In the genomic region with DNA sequence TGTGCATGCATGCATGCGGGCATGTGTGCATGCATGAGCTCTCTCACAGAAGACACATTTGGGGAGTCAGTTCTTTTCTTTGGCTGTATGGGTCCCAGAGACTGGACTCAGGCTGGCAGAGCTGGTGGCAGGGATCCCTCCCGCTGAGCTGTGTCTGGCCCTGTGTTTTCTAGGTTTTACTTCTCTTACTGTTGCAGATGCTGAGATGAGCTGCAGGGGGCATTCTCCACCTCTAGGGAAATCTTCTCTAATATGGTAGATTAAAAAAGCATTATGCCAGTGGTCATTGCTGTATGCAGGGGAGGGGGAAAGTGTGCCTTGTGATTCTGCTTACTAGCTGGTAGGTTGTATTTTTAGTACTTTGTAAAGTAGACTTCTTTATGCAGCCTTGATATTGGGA, we compare ENCODE assay signal across 15 mouse cellular contexts. TPM values are rescaled to one million over a fixed set of nuclear protein-coding genes. Genes with fewer than 3 reads are reported as not detected.
DNase-seq lines count a peak whose midpoint lies in the region; ATAC-seq and TF ChIP-seq lines count a peak whose summit lies in the region.
"Had no signal": no experiment of that assay in that cellular context is flagged by ENCODE, and none has a peak within 500 bp of the region (broad histone marks: within the 10 kb centered on the region; RNA-seq: fewer than 3 reads in every experiment).

No protein-coding gene starts in this region.

- no peaks in the 10 kb centered on the region for H3K4me1 ChIP-seq in forebrain, postnatal 0 days (ENCODE audit: insufficient read depth)
- no peaks in the 10 kb centered on the region for H3K4me1 ChIP-seq in forebrain, embryonic 12.5 days
- no peaks in the 10 kb centered on the region for H3K4me1 ChIP-seq in kidney, postnatal 0 days (replicated peaks; ENCODE audit: insufficient read depth, low read length)
- H3K4me1 ChIP-seq in stomach, postnatal 0 days (replicated peaks; ENCODE audit: control insufficient read depth, insufficient read depth) = no peaks in the 10 kb centered on the region
- H3K4me1 ChIP-seq: kidney, embryonic 15.5 days; limb, embryonic 15.5 days; midbrain, embryonic 13.5 days had no signal

- TF ChIP-seq CTCF in forebrain, postnatal 0 days (IDR thresholded peaks at IDR 0.05; ENCODE audit: low read depth) = peak; percentile 24; the same call in 1 of the 2 replicates
- TF ChIP-seq CTCF in kidney, postnatal 0 days (IDR thresholded peaks at IDR 0.05; ENCODE audit: low read depth) = peak; percentile 39; the same call in 1 of the 2 replicates
- peak; percentile 54 for TF ChIP-seq CTCF in stomach, postnatal 0 days (IDR thresholded peaks at IDR 0.05; ENCODE audit: low read depth)

- no peak overlapping the region for H3K4me2 ChIP-seq in forebrain, postnatal 0 days (ENCODE audit: low read depth)
- no peak overlapping the region for H3K4me2 ChIP-seq in forebrain, embryonic 12.5 days
- no peak overlapping the region for H3K4me2 ChIP-seq in kidney, postnatal 0 days (ENCODE audit: low read length)
- no peak overlapping the region for H3K4me2 ChIP-seq in stomach, postnatal 0 days (replicated peaks; ENCODE audit: low read depth)
- H3K4me2 ChIP-seq: kidney, embryonic 15.5 days; limb, embryonic 15.5 days; midbrain, embryonic 13.5 days had no signal

- ATAC-seq in forebrain, postnatal 0 days = no peak
- ATAC-seq in forebrain, embryonic 12.5 days (ENCODE audit: low FRiP score) = no peak
- ATAC-seq in kidney, postnatal 0 days (replicated peaks; ENCODE audit: low FRiP score, low read depth) = no peak
- no peak for ATAC-seq in stomach, postnatal 0 days (ENCODE audit: low FRiP score, low TSS enrichment)
- ATAC-seq: midbrain, embryonic 13.5 days had no signal

- WGBS in forebrain, postnatal 0 days = 89% methylated on average over 2 of the region's 2 CpGs
- 83% methylated on average over 2 of the region's 2 CpGs for WGBS in forebrain, embryonic 12.5 days
- 78% methylated on average over 2 of the region's 2 CpGs for WGBS in kidney, postnatal 0 days
- 89% methylated on average over 2 of the region's 2 CpGs for WGBS in stomach, postnatal 0 days

- no peaks in the 10 kb centered on the region for H3K27me3 ChIP-seq in forebrain, postnatal 0 days (ENCODE audit: insufficient read depth, low read length)
- H3K27me3 ChIP-seq in forebrain, embryonic 12.5 days = no peaks in the 10 kb centered on the region
- no peaks in the 10 kb centered on the region for H3K27me3 ChIP-seq in kidney, postnatal 0 days (ENCODE audit: insufficient read depth, low read length)
- no peaks in the 10 kb centered on the region for H3K27me3 ChIP-seq in stomach, postnatal 0 days (ENCODE audit: control insufficient read depth, insufficient read depth, low read length)
- H3K27me3 ChIP-seq: kidney, embryonic 15.5 days; limb, embryonic 15.5 days; midbrain, embryonic 13.5 days had no signal

- H3K9ac ChIP-seq in forebrain, postnatal 0 days = no peak overlapping the region
- H3K9ac ChIP-seq in forebrain, embryonic 12.5 days = no peak overlapping the region
- no peak overlapping the region for H3K9ac ChIP-seq in kidney, postnatal 0 days (ENCODE audit: low read depth, low read length)
- no peak overlapping the region for H3K9ac ChIP-seq in stomach, postnatal 0 days (ENCODE audit: low read length)
- H3K9ac ChIP-seq: kidney, embryonic 15.5 days; limb, embryonic 15.5 days; midbrain, embryonic 13.5 days had no signal

- H3K9me3 ChIP-seq in forebrain, postnatal 0 days (ENCODE audit: low read length) = no peaks in the 10 kb centered on the region
- no peaks in the 10 kb centered on the region for H3K9me3 ChIP-seq in forebrain, embryonic 12.5 days
- no peaks in the 10 kb centered on the region for H3K9me3 ChIP-seq in kidney, postnatal 0 days (replicated peaks; ENCODE audit: low read length)
- H3K9me3 ChIP-seq in stomach, postnatal 0 days (ENCODE audit: control insufficient read depth, low read length) = no peaks in the 10 kb centered on the region
- H3K9me3 ChIP-seq: kidney, embryonic 15.5 days; limb, embryonic 15.5 days; midbrain, embryonic 13.5 days had no signal

- TF ChIP-seq EP300 in stomach, postnatal 0 days (optimal IDR thresholded peaks at IDR 0.05) = no peak

- H3K27ac ChIP-seq in forebrain, postnatal 0 days (ENCODE audit: low read depth, low read length) = no peak overlapping the region
- no peak overlapping the region for H3K27ac ChIP-seq in forebrain, embryonic 12.5 days
- no peak overlapping the region for H3K27ac ChIP-seq in kidney, postnatal 0 days
- no peak overlapping the region for H3K27ac ChIP-seq in stomach, postnatal 0 days (replicated peaks)
- H3K27ac ChIP-seq: kidney, embryonic 15.5 days; limb, embryonic 15.5 days; midbrain, embryonic 13.5 days had no signal

- DNase-seq in forebrain, postnatal 0 days = no peak
- peak; percentile 11 for DNase-seq in kidney, postnatal 0 days (ENCODE audit: low spot score)
- DNase-seq in kidney, postnatal 10 days = no peak
- peak; percentile 17 for DNase-seq in right cerebral cortex, adult 18-20 months
- DNase-seq in right cerebral cortex, postnatal 4 days = no peak
- no peak for DNase-seq in stomach, postnatal 0 days (ENCODE audit: low spot score)
- DNase-seq in left cerebral cortex, postnatal 14 days (ENCODE audit: low spot score in 2 of 2) = no peak
- DNase-seq: cerebellum, postnatal 25 days; heart, adult 18-20 months; lung, postnatal 10 days; right cerebral cortex, postnatal 14 days had no signal

- peaks cover 42% of the 10 kb centered on the region for H3K36me3 ChIP-seq in forebrain, postnatal 0 days (ENCODE audit: insufficient read depth)
- peaks cover 68% of the 10 kb centered on the region for H3K36me3 ChIP-seq in forebrain, embryonic 12.5 days (replicated peaks)
- H3K36me3 ChIP-seq in kidney, postnatal 0 days (ENCODE audit: insufficient read depth, low read length) = peaks cover 31% of the 10 kb centered on the region
- peaks cover 26% of the 10 kb centered on the region for H3K36me3 ChIP-seq in stomach, postnatal 0 days (ENCODE audit: control insufficient read depth, insufficient read depth, low read length)

- intact Hi-C loops in left cerebral cortex, postnatal 14 days (cut with DNase I) = loop anchor here (2.0 to 5.0 kb wide), 2 partner anchors 137 to 233 kb away; no protein-coding TSS in a partner anchor

- H3K4me3 ChIP-seq in forebrain, postnatal 0 days (ENCODE audit: low read depth, low read length) = no peak overlapping the region
- H3K4me3 ChIP-seq in forebrain, embryonic 12.5 days (replicated peaks) = no peak overlapping the region
- no peak overlapping the region for H3K4me3 ChIP-seq in kidney, postnatal 0 days (replicated peaks; ENCODE audit: low read depth, low read length)
- H3K4me3 ChIP-seq in stomach, postnatal 0 days (ENCODE audit: low read depth, low read length) = no peak overlapping the region
- H3K4me3 ChIP-seq: kidney, embryonic 15.5 days; limb, embryonic 15.5 days; midbrain, embryonic 13.5 days had no signal

RNA-seq across cellular contexts. Expression of a gene that starts 10.3 kb away (rescaled TPM):
- 29.8 and 47.8 TPM in 2 replicates for total RNA-seq in forebrain, postnatal 0 days (2014; rRNA removed)
- polyA plus RNA-seq in forebrain, postnatal 0 days (2015; fragmentation: Nextera tagmentation; extraction: Ambion mirVana) = 21.6 and 27.9 TPM in 2 replicates
- polyA plus RNA-seq in forebrain, embryonic 12.5 days (2016; fragmentation: Nextera tagmentation; extraction: Ambion mirVana) = 77.4 and 78.7 TPM in 2 replicates
- polyA plus RNA-seq in kidney, postnatal 0 days (2015; fragmentation: Nextera tagmentation; extraction: Ambion mirVana) = 31.7 and 38.9 TPM in 2 replicates
- 15.1 and 15.8 TPM in 2 replicates for polyA plus RNA-seq in stomach, postnatal 0 days (2015; fragmentation: Nextera tagmentation; extraction: Ambion mirVana)
- 10 to 100 TPM; 33.5 to 34.9 TPM for total RNA-seq in left cerebral cortex, postnatal 14 days (2021)

RNA-seq across cellular contexts. Expression of a gene that starts 10.4 kb away (rescaled TPM):
- 3.2 and 5.8 TPM in 2 replicates for total RNA-seq in forebrain, postnatal 0 days (2014; rRNA removed)
- 2.8 and 4.5 TPM in 2 replicates for polyA plus RNA-seq in forebrain, postnatal 0 days (2015; fragmentation: Nextera tagmentation; extraction: Ambion mirVana)
- polyA plus RNA-seq in forebrain, embryonic 12.5 days (2016; fragmentation: Nextera tagmentation; extraction: Ambion mirVana) = 74.5 and 77.3 TPM in 2 replicates
- polyA plus RNA-seq in kidney, postnatal 0 days (2015; fragmentation: Nextera tagmentation; extraction: Ambion mirVana) = 16.9 and 21.9 TPM in 2 replicates
- polyA plus RNA-seq in stomach, postnatal 0 days (2015; fragmentation: Nextera tagmentation; extraction: Ambion mirVana) = 7.5 and 8.6 TPM in 2 replicates
- total RNA-seq in left cerebral cortex, postnatal 14 days (2021) = 1 to 10 TPM; 5.9 to 6.2 TPM

Comparison
In these comparisons a context has a peak if more than half of its experiments do, and no peak if none do; other contexts are left out.
1. DNase-seq: peak in kidney, postnatal 0 days (single experiment) and right cerebral cortex, adult 18-20 months (single experiment); none in forebrain, postnatal 0 days (single experiment), kidney, postnatal 10 days (single experiment), right cerebral cortex, postnatal 4 days (single experiment), stomach, postnatal 0 days (single experiment) and left cerebral cortex, postnatal 14 days (0 of 2).
2. Peak in every context shown above with its lines, with median percentiles within 50 percentile points of each other: CTCF ChIP-seq.